Comparison of ENCODE assay signal across 8 mouse cellular contexts in genomic region chr3:126998008-126998741, GRCm38 (mm10).
DNase-seq lines count a peak whose midpoint lies in the region; ATAC-seq and TF ChIP-seq lines count a peak whose summit lies in the region.

No protein-coding gene starts in this region.

- intact Hi-C loops in left cerebral cortex, postnatal 36 days (cut with DNase I): loop anchor here (5.0 kb wide), 1 partner anchor 169 kb away; no protein-coding TSS in a partner anchor

- DNase-seq in ES-E14 (ENCODE audit: low read depth, low spot score): peak; percentile 50
- peak; percentile 81 to 92 for DNase-seq in cerebellum, adult 2 months
- peak; percentile 46 for DNase-seq in forelimb bud, embryonic 11.5 days (ENCODE audit: low read depth, low spot score)
- DNase-seq in heart, postnatal 4 days: peak; percentile 65
- peak; percentile 65 to 66 for DNase-seq in left cerebral cortex, postnatal 36 days (ENCODE audit: low spot score in 2 of 2)
- no peak for DNase-seq in thymus, postnatal 0 days (ENCODE audit: low spot score)
- DNase-seq in c-Kit-positive CD71-positive TER-119-positive erythroid progenitor cells, embryonic 14.5 days (ENCODE audit: low spot score): no peak

- peak; percentile 83 for ATAC-seq in midbrain, embryonic 16.5 days

- no peak for TF ChIP-seq CTCF in cerebellum, adult 2 months (IDR thresholded peaks at IDR 0.05; ENCODE audit: borderline replicate concordance, insufficient read depth, low read depth, low read length)

- no peaks in the 10 kb centered on the region for H3K27me3 ChIP-seq in cerebellum, adult 2 months (ENCODE audit: control insufficient read depth, insufficient read depth, low read length)
- H3K27me3 ChIP-seq in midbrain, embryonic 16.5 days (ENCODE audit: control insufficient read depth, insufficient read depth, low read depth, low read length): no peaks in the 10 kb centered on the region

- no peaks in the 10 kb centered on the region for H3K36me3 ChIP-seq in ES-E14 (ENCODE audit: control insufficient read depth, insufficient read depth, low read length, poor library complexity, severe bottlenecking)
- H3K36me3 ChIP-seq in midbrain, embryonic 16.5 days (ENCODE audit: control insufficient read depth, insufficient read depth, low read length): peaks cover 5% of the 10 kb centered on the region

- TF ChIP-seq POLR2A in cerebellum, adult 2 months (IDR thresholded peaks at IDR 0.05; ENCODE audit: borderline replicate concordance, insufficient read depth, low read length): no peak

- H3K9ac ChIP-seq in ES-E14 (ENCODE audit: insufficient read depth, low read depth, low read length, poor library complexity, severe bottlenecking): peak overlapping the region; percentile 40; the same call in 1 of the 2 replicates
- peak overlapping the region; percentile 31; the same call in 1 of the 2 replicates for H3K9ac ChIP-seq in midbrain, embryonic 16.5 days (ENCODE audit: low read depth, low read length)

- in situ Hi-C loops in ES-E14 (cut with MboI; ENCODE audit: low sequenced_read_pairs in 2 of 2, unreplicated experiment in 2 of 2): no loop called here

- peak overlapping the region; percentile 34 for H3K4me2 ChIP-seq in midbrain, embryonic 16.5 days (ENCODE audit: low read length)

- H3K27ac ChIP-seq in ES-E14 (ENCODE audit: insufficient read depth, low read depth, low read length, poor library complexity, severe bottlenecking): no peak overlapping the region
- H3K27ac ChIP-seq in cerebellum, adult 2 months (ENCODE audit: insufficient read depth, low read length): peak overlapping the region; percentile 93
- H3K27ac ChIP-seq in midbrain, embryonic 16.5 days (ENCODE audit: low read length): peak overlapping the region; percentile 68

- peak overlapping the region; percentile 12 to 37; a peak in 2 of 4 replicates for H3K4me3 ChIP-seq in ES-E14 (ENCODE audit: insufficient read depth in 1 of 2, low read depth in 1 of 2, low read length in 2 of 2, poor library complexity in 1 of 2, severe bottlenecking in 1 of 2)
- H3K4me3 ChIP-seq in cerebellum, adult 2 months (replicated peaks; ENCODE audit: insufficient read depth, low read depth, low read length): peak overlapping the region; percentile 4
- H3K4me3 ChIP-seq in midbrain, embryonic 16.5 days (ENCODE audit: low read depth, low read length): no peak overlapping the region

- no peaks in the 10 kb centered on the region for H3K9me3 ChIP-seq in ES-E14 (ENCODE audit: control insufficient read depth, insufficient read depth, low read depth, low read length)
- no peaks in the 10 kb centered on the region for H3K9me3 ChIP-seq in midbrain, embryonic 16.5 days (replicated peaks; ENCODE audit: control insufficient read depth, low read length, poor library complexity, severe bottlenecking)

- WGBS in cerebellum, adult 2 months: 4% methylated on average over 12 of the region's 12 CpGs
- WGBS in midbrain, embryonic 16.5 days: 2% methylated on average over 12 of the region's 12 CpGs

- H3K4me1 ChIP-seq in ES-E14 (ENCODE audit: control insufficient read depth in 2 of 2, insufficient read depth in 2 of 2, low read length in 2 of 2, poor library complexity in 1 of 2): peaks cover 0 to 6% of the 10 kb centered on the region in 2 experiments; a peak in 1 of 4 replicates
- peaks cover 24% of the 10 kb centered on the region for H3K4me1 ChIP-seq in cerebellum, adult 2 months (ENCODE audit: control insufficient read depth, insufficient read depth, low read length)
- H3K4me1 ChIP-seq in midbrain, embryonic 16.5 days (ENCODE audit: control insufficient read depth, insufficient read depth, low read length): peaks cover 31% of the 10 kb centered on the region

TF ChIP-seq in ES-E14, 5 proteins besides CTCF, POLR2A, EP300 and RAD21:
- TF ChIP-seq CHD2 (IDR thresholded peaks at IDR 0.05; ENCODE audit: low read depth, low read length) (no peak), MAFK (IDR thresholded peaks at IDR 0.05; ENCODE audit: insufficient read depth, low read depth, low read length) (no peak), ZNF384 (IDR thresholded peaks at IDR 0.05; ENCODE audit: low read depth, low read length) (no peak)

Comparison
In these comparisons a context has a peak if more than half of its experiments do, and no peak if none do; other contexts are left out.
1. DNase-seq: peak in ES-E14 (single experiment), cerebellum, adult 2 months (2 of 2), forelimb bud, embryonic 11.5 days (single experiment), heart, postnatal 4 days (single experiment) and left cerebral cortex, postnatal 36 days (2 of 2); none in thymus, postnatal 0 days (single experiment) and c-Kit-positive CD71-positive TER-119-positive erythroid progenitor cells, embryonic 14.5 days (single experiment).